In genomic region chr6:114719665-114720064, GRCm38 (mm10) we compare ENCODE assay signal across 15 mouse cellular contexts.
A peak's percentile ranks its signal among the peaks of the same experiment; 100 is the strongest.
DNase-seq lines count a peak whose midpoint lies in the region; ATAC-seq and TF ChIP-seq lines count a peak whose summit lies in the region.
"Had no signal": no experiment of that assay in that cellular context is flagged by ENCODE, and none has a peak within 500 bp of the region (broad histone marks: within the 10 kb centered on the region; RNA-seq: fewer than 3 reads in every experiment).

No protein-coding gene starts in this region.

- ATAC-seq in forebrain, postnatal 0 days: no peak
- no peak for ATAC-seq in forebrain, embryonic 11.5 days (replicated peaks; ENCODE audit: low FRiP score)
- no peak for ATAC-seq in hindbrain, embryonic 15.5 days (ENCODE audit: low FRiP score, low read depth)
- no peak for ATAC-seq in hindbrain, embryonic 13.5 days (ENCODE audit: low FRiP score)
- no peak for ATAC-seq in lung, embryonic 15.5 days (ENCODE audit: borderline replicate concordance, extremely low read depth, low FRiP score, low TSS enrichment)
- ATAC-seq in heart, postnatal 0 days (ENCODE audit: insufficient read depth, low read depth): peak; percentile 33; the same call in 1 of the 2 replicates
- ATAC-seq: forebrain, embryonic 13.5 days had no signal

- TF ChIP-seq EP300 in heart, postnatal 0 days (IDR thresholded peaks at IDR 0.05; ENCODE audit: low read depth): no peak

- H3K27ac ChIP-seq in forebrain, postnatal 0 days (ENCODE audit: low read depth, low read length): peak overlapping the region; percentile 9; the same call in 1 of the 2 replicates
- no peak overlapping the region for H3K27ac ChIP-seq in forebrain, embryonic 11.5 days (ENCODE audit: low read depth, low read length)
- peak overlapping the region; percentile 56 for H3K27ac ChIP-seq in hindbrain, embryonic 15.5 days (replicated peaks)
- H3K27ac ChIP-seq in hindbrain, embryonic 13.5 days: no peak overlapping the region
- H3K27ac ChIP-seq in lung, embryonic 15.5 days: peak overlapping the region; percentile 39; the same call in 1 of the 2 replicates
- H3K27ac ChIP-seq in heart, postnatal 0 days (ENCODE audit: low read depth): no peak overlapping the region
- H3K27ac ChIP-seq: liver, embryonic 13.5 days had no signal

- no peaks in the 10 kb centered on the region for H3K9me3 ChIP-seq in forebrain, postnatal 0 days (ENCODE audit: low read length)
- H3K9me3 ChIP-seq in forebrain, embryonic 11.5 days (ENCODE audit: control insufficient read depth, low read length): no peaks in the 10 kb centered on the region
- no peaks in the 10 kb centered on the region for H3K9me3 ChIP-seq in hindbrain, embryonic 15.5 days
- no peaks in the 10 kb centered on the region for H3K9me3 ChIP-seq in hindbrain, embryonic 13.5 days
- H3K9me3 ChIP-seq in lung, embryonic 15.5 days: no peaks in the 10 kb centered on the region
- H3K9me3 ChIP-seq in heart, postnatal 0 days (replicated peaks; ENCODE audit: control insufficient read depth, low read length): no peaks in the 10 kb centered on the region
- H3K9me3 ChIP-seq: forebrain, embryonic 13.5 days; liver, embryonic 13.5 days; megakaryocyte, embryonic 14.5 days had no signal

- DNase-seq in forebrain, postnatal 0 days: no peak
- no peak for DNase-seq in forebrain, embryonic 11.5 days (ENCODE audit: low spot score)
- DNase-seq in lung, adult 18-20 months: no peak
- DNase-seq in heart, postnatal 0 days (ENCODE audit: low spot score): no peak
- no peak for DNase-seq in urinary bladder, adult 2 months (ENCODE audit: low spot score)
- DNase-seq: cerebellum, adult 11 months; cerebellum, postnatal 25 days; liver, embryonic 13.5 days; lung, postnatal 14 days; spleen, adult 18-20 months had no signal

- no peaks in the 10 kb centered on the region for H3K27me3 ChIP-seq in forebrain, postnatal 0 days (ENCODE audit: insufficient read depth, low read length)
- no peaks in the 10 kb centered on the region for H3K27me3 ChIP-seq in forebrain, embryonic 11.5 days (ENCODE audit: control insufficient read depth, insufficient read depth, low read length)
- H3K27me3 ChIP-seq in hindbrain, embryonic 15.5 days: no peaks in the 10 kb centered on the region
- no peaks in the 10 kb centered on the region for H3K27me3 ChIP-seq in hindbrain, embryonic 13.5 days
- H3K27me3 ChIP-seq in lung, embryonic 15.5 days: no peaks in the 10 kb centered on the region
- H3K27me3 ChIP-seq in heart, postnatal 0 days (ENCODE audit: control insufficient read depth, insufficient read depth, low read length): no peaks in the 10 kb centered on the region
- H3K27me3 ChIP-seq: forebrain, embryonic 13.5 days; liver, embryonic 13.5 days; megakaryocyte, embryonic 14.5 days had no signal

- H3K4me2 ChIP-seq in forebrain, postnatal 0 days (ENCODE audit: low read depth): no peak overlapping the region
- H3K4me2 ChIP-seq in forebrain, embryonic 11.5 days (ENCODE audit: low read depth, low read length, severe bottlenecking): no peak overlapping the region
- H3K4me2 ChIP-seq in hindbrain, embryonic 15.5 days: no peak overlapping the region
- H3K4me2 ChIP-seq in hindbrain, embryonic 13.5 days: no peak overlapping the region
- H3K4me2 ChIP-seq in lung, embryonic 15.5 days: no peak overlapping the region
- H3K4me2 ChIP-seq in heart, postnatal 0 days (ENCODE audit: low read depth, low read length): no peak overlapping the region
- H3K4me2 ChIP-seq: forebrain, embryonic 13.5 days; liver, embryonic 13.5 days had no signal

- WGBS in forebrain, postnatal 0 days: 82% methylated on average over 8 of the region's 8 CpGs
- 92% methylated on average over 8 of the region's 8 CpGs for WGBS in forebrain, embryonic 11.5 days
- WGBS in hindbrain, embryonic 15.5 days: 77% methylated on average over 8 of the region's 8 CpGs
- 88% methylated on average over 8 of the region's 8 CpGs for WGBS in hindbrain, embryonic 13.5 days
- 57% methylated on average over 8 of the region's 8 CpGs for WGBS in lung, embryonic 15.5 days
- WGBS in heart, postnatal 0 days: 35% methylated on average over 8 of the region's 8 CpGs

- H3K36me3 ChIP-seq in forebrain, postnatal 0 days (ENCODE audit: insufficient read depth): no peaks in the 10 kb centered on the region
- H3K36me3 ChIP-seq in forebrain, embryonic 11.5 days (ENCODE audit: control insufficient read depth, insufficient read depth, low read length): no peaks in the 10 kb centered on the region
- H3K36me3 ChIP-seq in hindbrain, embryonic 15.5 days: no peaks in the 10 kb centered on the region
- no peaks in the 10 kb centered on the region; the same call in 1 of the 2 replicates for H3K36me3 ChIP-seq in hindbrain, embryonic 13.5 days
- no peaks in the 10 kb centered on the region for H3K36me3 ChIP-seq in lung, embryonic 15.5 days
- no peaks in the 10 kb centered on the region for H3K36me3 ChIP-seq in heart, postnatal 0 days (replicated peaks; ENCODE audit: control insufficient read depth, insufficient read depth, low read length)
- H3K36me3 ChIP-seq: liver, embryonic 13.5 days had no signal

- no peak for TF ChIP-seq CTCF in forebrain, postnatal 0 days (IDR thresholded peaks at IDR 0.05; ENCODE audit: low read depth)
- no peak for TF ChIP-seq CTCF in heart, postnatal 0 days (IDR thresholded peaks at IDR 0.05; ENCODE audit: low read depth)

- H3K4me1 ChIP-seq in forebrain, postnatal 0 days (ENCODE audit: insufficient read depth): peaks cover under 1% of the 10 kb centered on the region; the same call in 1 of the 2 replicates
- peaks cover 8% of the 10 kb centered on the region for H3K4me1 ChIP-seq in forebrain, embryonic 11.5 days (replicated peaks; ENCODE audit: control insufficient read depth, insufficient read depth, low read length)
- peaks cover 31% of the 10 kb centered on the region for H3K4me1 ChIP-seq in hindbrain, embryonic 15.5 days (replicated peaks)
- peaks cover 33% of the 10 kb centered on the region for H3K4me1 ChIP-seq in hindbrain, embryonic 13.5 days (replicated peaks)
- H3K4me1 ChIP-seq in lung, embryonic 15.5 days: peaks cover 38% of the 10 kb centered on the region
- H3K4me1 ChIP-seq in heart, postnatal 0 days (ENCODE audit: control insufficient read depth, insufficient read depth): peaks cover 15% of the 10 kb centered on the region
- H3K4me1 ChIP-seq: liver, embryonic 13.5 days had no signal

- H3K9ac ChIP-seq in forebrain, postnatal 0 days: no peak overlapping the region
- H3K9ac ChIP-seq in forebrain, embryonic 11.5 days (ENCODE audit: low read length): no peak overlapping the region
- no peak overlapping the region for H3K9ac ChIP-seq in hindbrain, embryonic 15.5 days
- H3K9ac ChIP-seq in hindbrain, embryonic 13.5 days: no peak overlapping the region
- no peak overlapping the region for H3K9ac ChIP-seq in lung, embryonic 15.5 days
- no peak overlapping the region for H3K9ac ChIP-seq in heart, postnatal 0 days (replicated peaks; ENCODE audit: low read depth, low read length)
- H3K9ac ChIP-seq: forebrain, embryonic 13.5 days; liver, embryonic 13.5 days had no signal

- no peak overlapping the region for H3K4me3 ChIP-seq in forebrain, postnatal 0 days (ENCODE audit: low read depth, low read length)
- no peak overlapping the region for H3K4me3 ChIP-seq in forebrain, embryonic 11.5 days (ENCODE audit: low read depth, low read length)
- no peak overlapping the region for H3K4me3 ChIP-seq in hindbrain, embryonic 15.5 days
- H3K4me3 ChIP-seq in hindbrain, embryonic 13.5 days: no peak overlapping the region
- no peak overlapping the region for H3K4me3 ChIP-seq in lung, embryonic 15.5 days
- no peak overlapping the region for H3K4me3 ChIP-seq in heart, postnatal 0 days (ENCODE audit: low read depth, low read length)
- H3K4me3 ChIP-seq: forebrain, embryonic 13.5 days; liver, embryonic 13.5 days; megakaryocyte, embryonic 14.5 days had no signal

Comparison
In these comparisons a context has a peak if more than half of its experiments do, and no peak if none do; other contexts are left out.
1. H3K27ac ChIP-seq: peak in forebrain, postnatal 0 days (single experiment), hindbrain, embryonic 15.5 days (single experiment) and lung, embryonic 15.5 days (single experiment); none in forebrain, embryonic 11.5 days (single experiment), hindbrain, embryonic 13.5 days (single experiment) and heart, postnatal 0 days (single experiment).